Mouse (Mus musculus): ENCODE results near the gene Gm4553. TPM values are rescaled to one million over a fixed set of nuclear protein-coding genes. Genes with fewer than 3 reads are reported as not detected.
"Not testable (repeated sequence)": the region's sequence is repeated elsewhere in the genome, so short reads cannot be mapped to it uniquely, and the experiment has no call there.

Gene Gm4553
- total RNA-seq, 2 experiments from 2014 or later = not detected

- DNase-seq (ENCODE audit: low spot score in 2 of 2) = not testable (repeated sequence)
Observed at GRCm38 (mm10) chr7:142135934-142136333, 29.6 kb downstream of the Gm4553 start, which contains the start of gene Gm39115. TSS of gene Gm39115 (minus strand) at chr7:142136034.

- DNase-seq (ENCODE audit: low spot score in 2 of 2) = peak; percentile 8 to 29
Observed at GRCm38 (mm10) chr7:142134206-142134995, 31.1 kb downstream of the Gm4553 start.

GRCm38 (mm10) chr7:142128843-142129242 is 36.7 kb downstream of the Gm4553 start:
- DNase-seq (ENCODE audit: low spot score in 2 of 2) = no peak

- not testable (repeated sequence) for DNase-seq (ENCODE audit: low spot score in 2 of 2)
Observed at GRCm38 (mm10) chr7:142120629-142121028, 44.9 kb downstream of the Gm4553 start, which contains the start of gene Gm45618. TSS of gene Gm45618 (minus strand) at chr7:142120729.

GRCm38 (mm10) chr7:142119632-142120031 is 45.9 kb downstream of the Gm4553 start:
- peak in 1 of 2 experiments; percentile 15 for DNase-seq (ENCODE audit: low spot score in 2 of 2)

Other genes starting within 250 kb of the Gm4553 start
- gene Tollip, start 247.2 kb downstream of the Gm4553 start, total RNA-seq (2021) = 100 to 1,000 TPM; 108 to 120 TPM
- gene Brsk2, start 216.0 kb downstream of the Gm4553 start, total RNA-seq (2021) = 100 to 1,000 TPM; 166 to 172 TPM
- gene Mob2, start 104.7 kb downstream of the Gm4553 start, total RNA-seq (2021) = 10 to 100 TPM; 20.5 to 20.9 TPM
- 100 to 1,000 TPM; 139 to 150 TPM for gene Dusp8, start 69.9 kb downstream of the Gm4553 start, total RNA-seq (2021)
- not detected for gene Gm45618, start 45.0 kb downstream of the Gm4553 start, total RNA-seq (2021)
- gene Gm39115, start 29.7 kb downstream of the Gm4553 start, total RNA-seq (2021) = not detected
- gene Gm45337, start 21.1 kb downstream of the Gm4553 start, total RNA-seq (2021) = not detected
- not detected for gene Gm29735, start 8.6 kb downstream of the Gm4553 start, total RNA-seq (2021)
- gene Krtap5-2, start 10.3 kb upstream of the Gm4553 start, total RNA-seq (2021) = not detected
- gene Gm10153, start 24.6 kb upstream of the Gm4553 start, total RNA-seq (2021) = not detected
- gene Krtap5-3, start 35.6 kb upstream of the Gm4553 start, total RNA-seq (2021) = not detected
- not detected for gene Gm7579, start 46.1 kb upstream of the Gm4553 start, total RNA-seq (2021)
- not detected for gene Krtap5-5, start 64.2 kb upstream of the Gm4553 start, total RNA-seq (2021)
- gene Gm40460, start 75.3 kb upstream of the Gm4553 start, total RNA-seq (2021) = not detected
- not detected for gene Gm2431, start 92.6 kb upstream of the Gm4553 start, total RNA-seq (2021)
- gene Gm4559, start 108.6 kb upstream of the Gm4553 start, total RNA-seq (2021) = not detected
- not detected for gene Krtap5-1, start 131.4 kb upstream of the Gm4553 start, total RNA-seq (2021)
- not detected for gene Krtap5-4, start 137.8 kb upstream of the Gm4553 start, total RNA-seq (2021)
- 10 to 100 TPM; 21.0 to 24.6 TPM for gene Ifitm10, start 208.0 kb upstream of the Gm4553 start, total RNA-seq (2021)
- gene Gm49369, start 216.9 kb upstream of the Gm4553 start, total RNA-seq (2021) = 1 to 10 TPM in 1 of 2 experiments, not detected in 1; 6.5 TPM
- gene Ctsd, start 222.3 kb upstream of the Gm4553 start, total RNA-seq (2021) = 100 to 1,000 TPM; 252 to 270 TPM

Measured in layer of hippocampus, postnatal 10 days (tissue).